Mouse (Mus musculus) midbrain, embryonic 12.5 days (tissue): Measurements from ENCODE around the gene Trip6. TPM values are rescaled to one million over a fixed set of nuclear protein-coding genes. Genes with fewer than 3 reads are reported as not detected.

Experiments used
- ATAC-seq: fragments of 200-750 bp; cut with Nextera tagmentation; 2 replicates; pipeline ENCODE4 v1.8.0; 2017; ENCODE audit warnings: low read depth, moderate TSS enrichment, moderate library complexity; ENCODE audit not compliant: low FRiP score
- H3K27ac ChIP-seq: fragments of 300-500 bp; sonication (generic); replicated peaks from 2 replicates; pipeline ENCODE4 v1.5.1; 2016; ENCODE audit warnings: mild to moderate bottlenecking
- H3K27me3 ChIP-seq: fragments of 300-500 bp; sonication (generic); 2 replicates; pipeline ENCODE4 v1.6.1; 2016; ENCODE audit warnings: mild to moderate bottlenecking
- H3K36me3 ChIP-seq: fragments of 300-500 bp; sonication (generic); 2 replicates; pipeline ENCODE4 v1.6.1; 2016
- H3K4me1 ChIP-seq: fragments of 300-500 bp; sonication (generic); 2 replicates; pipeline ENCODE4 v1.6.1; 2016
- H3K4me2 ChIP-seq: fragments of 300-500 bp; sonication (generic); replicated peaks from 2 replicates; pipeline ENCODE4 v1.6.1; 2016; ENCODE audit warnings: mild to moderate bottlenecking, moderate library complexity
- H3K4me3 ChIP-seq: fragments of 300-500 bp; sonication (generic); 2 replicates; pipeline ENCODE4 v1.5.1; 2016; ENCODE audit warnings: mild to moderate bottlenecking
- H3K9ac ChIP-seq: fragments of 300-500 bp; sonication (generic); replicated peaks from 2 replicates; pipeline ENCODE4 v1.6.1; 2016; ENCODE audit warnings: mild to moderate bottlenecking, moderate library complexity
- H3K9me3 ChIP-seq: fragments of 300-500 bp; sonication (generic); 2 replicates; pipeline ENCODE4 v1.6.1; 2016; ENCODE audit warnings: mild to moderate bottlenecking
- WGBS: fragments of 180-500 bp; shearing (Covaris S2); methylation state at CpG from one replicate; pipeline ENCODE4 v1.1.7; 2016; 5-methylcytosine and 5-hydroxymethylcytosine counted together
- polyA plus RNA-seq: library from polyadenylated mRNA; unstranded; fragments of >200 nt; fragmentation: Nextera tagmentation; extraction: Ambion mirVana; gene quantifications from 2 replicates; pipeline ENCODE4 v1.2.1, GENCODE M21; 2016

The Trip6 gene
- 34.9 and 43.3 TPM in 2 replicates for polyA plus RNA-seq

GRCm38 (mm10) chr5:137314193-137315083 is at the start of gene Trip6:
Trip6 (minus strand) TSS chr5:137314404.
- peaks cover 40% of the 10 kb centered on the region for H3K4me1 ChIP-seq
- H3K36me3 ChIP-seq: peaks cover 38% of the 10 kb centered on the region
- no peaks in the 10 kb centered on the region for H3K9me3 ChIP-seq
- peak within 1 kb of the TSS; percentile 73 for H3K4me2 ChIP-seq
- H3K9ac ChIP-seq: peak within 1 kb of the TSS; percentile 74
- H3K27me3 ChIP-seq: peaks cover 11% of the 10 kb centered on the region; the same call in 1 of the 2 replicates
- H3K4me3 ChIP-seq: peak within 1 kb of the TSS; percentile 51
- WGBS: 13% methylated on average over 30 of the region's 30 CpGs
- H3K27ac ChIP-seq: peak within 1 kb of the TSS; percentile 80
- ATAC-seq: peak; percentile 88

DNA sequence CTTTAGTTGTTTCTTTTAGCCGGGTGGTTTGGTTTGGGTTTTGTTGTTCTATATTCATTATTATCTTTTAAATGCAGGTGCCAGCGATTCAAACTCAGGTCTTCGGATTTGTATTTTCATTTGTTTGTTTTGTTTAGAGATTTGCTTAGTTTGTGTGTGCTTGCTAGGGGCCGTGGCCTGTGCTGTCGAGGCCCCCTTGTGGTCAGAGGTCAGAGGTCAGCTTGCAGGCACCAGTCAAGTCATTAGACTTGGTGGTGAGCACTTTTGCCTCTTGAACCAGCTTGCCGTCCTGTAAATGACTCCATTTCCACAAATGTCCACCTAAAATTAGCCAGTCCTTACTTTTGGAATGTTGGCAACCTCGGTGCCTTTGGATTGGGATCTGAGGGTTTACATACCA is 44.2 kb upstream of the Trip6 start:
- 42% methylated on average over 7 of the region's 7 CpGs for WGBS
- H3K4me1 ChIP-seq: no peaks in the 10 kb centered on the region
- H3K27ac ChIP-seq: no peak overlapping the region
- H3K9me3 ChIP-seq: no peaks in the 10 kb centered on the region
- no peak overlapping the region for H3K9ac ChIP-seq
- no peak overlapping the region for H3K4me3 ChIP-seq
- H3K36me3 ChIP-seq: peaks cover 92% of the 10 kb centered on the region
- no peak overlapping the region for H3K4me2 ChIP-seq
- ATAC-seq: no peak
- H3K27me3 ChIP-seq: no peaks in the 10 kb centered on the region

- Histone ChIP-seq H3K4me1 (peaks cover 29% of the 10 kb centered on the region), H3K9ac (no peak overlapping the region), H3K4me3 (no peak overlapping the region), H3K27ac (no peak overlapping the region), H3K4me2 (no peak overlapping the region), H3K9me3 (no peaks in the 10 kb centered on the region), H3K36me3 (peaks cover 52% of the 10 kb centered on the region), H3K27me3 (no peaks in the 10 kb centered on the region)
- no peak for ATAC-seq
- WGBS: 87% methylated on average over 17 of the region's 17 CpGs
These were observed 39.9 kb upstream of the Trip6 start for GRCm38 (mm10) chr5:137354091-137354490.

DNA sequence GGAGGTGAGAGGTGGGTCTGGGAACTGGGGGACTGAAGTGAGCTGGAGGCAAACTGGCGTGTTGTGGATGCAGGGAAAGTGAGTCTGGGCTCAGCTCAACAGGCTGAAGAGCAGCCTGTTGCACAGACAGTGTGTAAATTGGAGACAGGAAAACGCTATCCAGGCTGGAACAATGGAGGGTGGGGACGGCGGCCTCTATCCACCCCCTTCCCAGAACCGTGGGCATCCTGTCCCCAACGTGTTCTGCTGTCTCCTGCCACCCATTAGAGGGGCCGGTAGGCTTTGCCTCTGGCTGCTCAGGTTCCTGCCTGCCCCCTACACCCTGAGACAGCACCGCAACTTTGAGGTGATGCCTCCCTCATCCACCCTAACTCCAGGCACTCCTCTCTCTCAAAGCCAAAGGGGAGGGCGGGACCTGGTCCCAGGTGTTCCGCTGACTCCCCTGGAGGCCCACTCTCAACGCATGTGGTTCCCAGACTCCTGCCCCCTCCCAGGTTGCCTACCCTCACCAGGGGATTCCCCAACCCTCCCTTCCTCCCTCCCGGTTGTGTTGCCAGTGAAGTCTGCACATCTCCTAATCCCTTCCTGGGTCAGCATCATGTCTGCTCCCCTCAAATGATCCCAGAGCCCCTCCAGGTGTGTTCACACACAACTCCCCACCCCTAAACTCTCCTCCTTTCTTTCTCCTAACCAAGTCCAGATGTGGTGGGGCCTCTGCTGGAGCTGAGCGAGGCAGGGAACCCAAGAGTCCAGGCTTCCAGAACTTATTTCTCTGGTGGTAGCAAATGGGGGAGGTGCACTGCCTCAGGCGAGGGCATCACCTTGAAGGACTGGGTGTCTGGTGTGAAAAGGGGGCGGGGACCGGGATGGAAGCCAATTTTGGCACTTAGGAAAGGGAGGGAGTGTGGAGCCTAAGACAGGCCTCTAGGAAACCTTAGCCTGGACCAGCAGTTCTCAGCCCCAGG is 38.1 kb upstream of the Trip6 start:
- H3K36me3 ChIP-seq: peaks cover 37% of the 10 kb centered on the region
- H3K9me3 ChIP-seq: no peaks in the 10 kb centered on the region
- peak overlapping the region; percentile 76 for H3K4me3 ChIP-seq
- 23% methylated on average over 16 of the region's 16 CpGs for WGBS
- H3K27ac ChIP-seq: no peak overlapping the region
- peaks cover 41% of the 10 kb centered on the region for H3K4me1 ChIP-seq
- H3K27me3 ChIP-seq: peaks cover 4% of the 10 kb centered on the region; the same call in 1 of the 2 replicates
- no peak for ATAC-seq
- peak overlapping the region; percentile 81 for H3K4me2 ChIP-seq
- peak overlapping the region; percentile 94 for H3K9ac ChIP-seq

DNA sequence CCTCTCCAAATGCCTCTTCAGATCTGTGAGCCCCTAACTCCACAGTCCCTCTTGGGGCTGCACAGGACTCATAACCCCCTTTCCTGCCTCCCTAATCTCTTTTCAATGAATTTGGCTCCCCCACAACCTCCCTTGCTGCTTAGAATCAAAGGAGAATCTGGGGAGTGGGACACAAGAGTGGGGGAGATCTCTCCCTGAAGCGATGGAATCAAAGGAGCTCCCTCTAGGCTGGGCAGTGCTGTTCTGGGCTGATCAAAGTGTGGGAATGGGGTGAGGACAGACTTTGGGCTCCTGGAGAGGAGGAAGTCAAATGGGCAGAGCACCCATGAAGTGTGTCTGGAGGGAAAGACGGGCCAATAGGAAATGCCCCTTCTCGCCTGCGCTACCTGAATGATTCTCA is 37.2 kb upstream of the Trip6 start:
- Histone ChIP-seq H3K4me1 (peaks cover 41% of the 10 kb centered on the region), H3K4me3 (peak overlapping the region; percentile 76), H3K36me3 (peaks cover 30% of the 10 kb centered on the region), H3K27me3 (peaks cover 4% of the 10 kb centered on the region; the same call in 1 of the 2 replicates), H3K27ac (peak overlapping the region; percentile 60; the same call in 1 of the 2 replicates), H3K4me2 (peak overlapping the region; percentile 81), H3K9ac (peak overlapping the region; percentile 94), H3K9me3 (no peaks in the 10 kb centered on the region)
- 12% methylated on average over 4 of the region's 4 CpGs for WGBS
- no peak for ATAC-seq

DNA sequence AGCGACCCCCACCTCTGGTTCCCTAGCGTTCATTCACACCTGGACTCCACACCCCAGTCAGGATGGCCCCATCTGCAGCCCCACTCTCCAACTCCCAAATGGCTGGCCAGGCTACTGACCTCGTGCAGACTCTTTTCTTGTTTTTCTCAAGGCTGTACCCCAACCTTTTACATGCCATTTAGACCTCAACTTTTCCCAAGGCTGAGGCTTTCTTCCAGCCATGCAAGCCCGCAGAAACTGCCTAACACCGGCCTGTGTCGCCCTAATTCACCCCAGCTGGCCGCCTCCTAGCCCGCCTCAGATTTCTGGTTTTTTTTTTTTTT is 36.8 kb upstream of the Trip6 start:
- under 1% methylated on average over 8 of the region's 8 CpGs for WGBS
- Histone ChIP-seq H3K9ac (peak overlapping the region; percentile 94), H3K4me1 (peaks cover 41% of the 10 kb centered on the region), H3K4me2 (peak overlapping the region; percentile 81), H3K4me3 (peak overlapping the region; percentile 76), H3K27ac (peak overlapping the region; percentile 60), H3K9me3 (no peaks in the 10 kb centered on the region), H3K27me3 (peaks cover 4% of the 10 kb centered on the region; the same call in 1 of the 2 replicates), H3K36me3 (peaks cover 27% of the 10 kb centered on the region)
- ATAC-seq: no peak

GRCm38 (mm10) chr5:137350205-137351057 is 36.2 kb upstream of the Trip6 start:
- peak overlapping the region; percentile 94 for H3K9ac ChIP-seq
- H3K4me2 ChIP-seq: peak overlapping the region; percentile 81
- ATAC-seq: peak; percentile 63
- H3K36me3 ChIP-seq: peaks cover 21% of the 10 kb centered on the region
- H3K4me3 ChIP-seq: peak overlapping the region; percentile 76
- peaks cover 41% of the 10 kb centered on the region for H3K4me1 ChIP-seq
- H3K27me3 ChIP-seq: peaks cover 4% of the 10 kb centered on the region; the same call in 1 of the 2 replicates
- H3K9me3 ChIP-seq: no peaks in the 10 kb centered on the region
- WGBS: under 1% methylated on average over 55 of the region's 55 CpGs
- H3K27ac ChIP-seq: peak overlapping the region; percentile 79

DNA sequence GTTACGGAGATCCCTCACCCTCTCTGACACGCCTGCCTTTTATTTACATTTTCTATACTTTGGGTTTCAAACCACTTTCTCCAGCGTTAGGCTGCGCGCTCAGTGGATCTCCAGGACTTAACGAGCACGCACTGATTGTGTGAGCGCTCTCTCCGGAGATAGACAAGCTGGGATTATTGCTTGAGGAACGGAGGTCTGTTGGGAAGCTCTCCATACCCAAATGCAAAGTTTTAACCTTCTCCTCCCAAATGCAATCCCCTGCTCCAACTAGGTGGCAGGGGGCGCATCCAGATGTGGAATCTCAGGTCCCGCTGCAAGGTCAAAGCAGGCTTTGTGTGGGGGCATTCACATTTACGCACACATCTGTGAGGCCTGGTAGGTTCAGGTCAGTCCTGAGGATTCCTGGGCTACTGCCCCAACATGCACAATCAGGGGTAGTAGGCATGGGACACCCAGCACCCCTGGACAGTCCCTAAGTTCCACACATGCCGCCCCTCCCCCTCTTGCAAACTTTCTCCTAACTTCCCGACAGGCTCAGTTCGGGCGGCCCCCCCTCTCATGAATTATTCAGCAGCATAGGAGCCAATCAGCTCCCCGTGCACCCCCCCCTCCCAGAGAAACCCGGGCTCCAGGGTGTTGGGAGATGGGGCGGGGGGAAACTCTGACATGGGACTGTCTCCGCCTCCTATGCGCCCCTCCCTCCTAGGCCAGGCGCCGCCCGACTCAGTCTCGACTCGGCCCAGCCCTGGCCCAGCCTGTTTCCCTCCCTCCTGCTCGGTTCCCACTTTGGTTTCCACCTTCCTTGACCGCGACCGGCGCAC is 35.4 kb upstream of the Trip6 start, which contains the start of gene Ephb4:
Ephb4 (plus strand) TSS at position 726 of the 821 bp plus-strand sequence.
- Histone ChIP-seq H3K4me2 (peak within 1 kb of the TSS; percentile 81), H3K27ac (peak within 1 kb of the TSS; percentile 79), H3K36me3 (peaks cover 13% of the 10 kb centered on the region), H3K9ac (peak within 1 kb of the TSS; percentile 94), H3K4me3 (peak within 1 kb of the TSS; percentile 76), H3K4me1 (peaks cover 41% of the 10 kb centered on the region), H3K9me3 (no peaks in the 10 kb centered on the region), H3K27me3 (peaks cover 4% of the 10 kb centered on the region; the same call in 1 of the 2 replicates)
- ATAC-seq: peak; percentile 94
- 1% methylated on average over 31 of the region's 32 CpGs for WGBS

DNA sequence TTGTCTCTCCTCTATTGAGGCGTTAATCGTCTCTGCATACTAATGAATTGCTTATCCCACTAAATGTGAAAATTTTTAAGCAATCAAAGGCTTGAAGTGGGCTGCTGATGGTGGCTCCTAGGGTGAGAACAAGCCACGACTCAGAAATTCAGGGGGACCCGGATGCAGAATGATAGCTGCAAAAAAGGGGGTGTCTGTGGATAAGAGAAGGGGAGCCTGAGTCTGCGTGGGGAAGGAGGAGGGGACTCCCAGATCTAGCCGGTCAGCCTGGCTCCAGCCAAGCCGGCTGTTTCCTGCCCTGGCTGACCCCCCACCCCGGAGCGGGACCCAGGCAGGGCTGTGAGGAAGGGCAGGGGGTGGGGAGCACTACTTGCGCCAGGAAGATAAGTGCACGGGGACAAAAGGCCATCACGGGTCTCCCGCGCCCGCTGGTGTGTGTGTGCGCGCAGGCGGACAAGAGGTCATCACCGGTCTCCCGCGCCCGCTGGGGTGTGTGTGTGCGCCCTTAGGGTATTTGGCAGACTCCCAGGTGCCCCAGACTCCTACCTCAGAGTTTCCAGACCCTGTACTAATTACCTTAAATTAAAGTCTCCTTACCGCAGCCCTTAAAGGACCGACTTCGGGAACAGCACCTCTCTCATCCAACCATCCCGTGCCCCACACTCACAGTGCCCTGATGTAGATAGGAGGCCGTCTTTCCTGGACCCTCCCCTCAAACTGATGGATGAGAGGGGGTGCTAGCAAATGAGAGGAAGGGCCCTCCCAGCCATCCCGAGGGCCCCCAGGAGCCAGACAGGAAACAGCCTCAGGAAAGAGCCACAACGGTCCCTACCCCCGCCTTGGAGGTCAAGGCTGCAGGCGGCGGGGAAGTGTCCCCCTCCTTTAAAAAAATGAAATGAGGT is 34.5 kb upstream of the Trip6 start:
- H3K36me3 ChIP-seq: peaks cover 4% of the 10 kb centered on the region
- H3K9me3 ChIP-seq: no peaks in the 10 kb centered on the region
- H3K4me1 ChIP-seq: peaks cover 41% of the 10 kb centered on the region
- H3K4me3 ChIP-seq: peak overlapping the region; percentile 76
- WGBS: under 1% methylated on average over 30 of the region's 33 CpGs
- ATAC-seq: no peak
- peaks cover 4% of the 10 kb centered on the region; the same call in 1 of the 2 replicates for H3K27me3 ChIP-seq
- H3K9ac ChIP-seq: peak overlapping the region; percentile 94
- H3K27ac ChIP-seq: peak overlapping the region; percentile 79
- peak overlapping the region; percentile 81 for H3K4me2 ChIP-seq
